Mouse (Mus musculus): ENCODE data around the gene Arg1. TPM values are rescaled to one million over a fixed set of nuclear protein-coding genes. Genes with fewer than 3 reads are reported as not detected.

Arg1 gene
- polyA plus RNA-seq, 1 experiment from 2014 or later: 47.5 TPM

DNA sequence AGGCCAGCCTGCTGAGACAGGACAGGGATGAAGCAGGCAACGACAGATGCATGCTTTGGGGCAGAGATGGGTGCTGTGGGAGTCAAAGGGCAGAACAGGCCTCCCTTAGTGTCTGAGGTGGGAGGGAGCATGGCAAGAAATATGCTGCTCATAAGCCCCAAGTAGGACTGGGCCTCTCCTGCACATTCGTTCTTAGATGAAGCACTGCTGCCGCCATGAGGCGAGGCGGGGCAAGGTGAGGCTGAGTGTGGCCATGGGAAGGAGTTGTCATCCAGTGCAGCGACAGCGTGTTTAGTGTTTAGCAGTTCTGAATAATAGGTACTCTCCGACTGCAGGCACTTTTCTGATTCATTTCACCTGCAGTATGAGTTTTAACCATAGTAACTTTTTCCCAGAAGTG, 31.4 kb downstream of the Arg1 start:
- Histone ChIP-seq H3K4me2 (no peak overlapping the region), H3K27me3 (replicated peaks) (no peaks in the 10 kb centered on the region), H3K9me3 (no peaks in the 10 kb centered on the region), H3K4me1 (no peaks in the 10 kb centered on the region), H3K9ac (no peak overlapping the region), H3K27ac (no peak overlapping the region), H3K36me3 (peaks cover 27% of the 10 kb centered on the region), H3K4me3 (replicated peaks) (no peak overlapping the region)
- no peak for ATAC-seq (ENCODE audit: insufficient read depth, low FRiP score, low read depth)
- 86% methylated on average over 8 of the region's 8 CpGs for WGBS

DNA sequence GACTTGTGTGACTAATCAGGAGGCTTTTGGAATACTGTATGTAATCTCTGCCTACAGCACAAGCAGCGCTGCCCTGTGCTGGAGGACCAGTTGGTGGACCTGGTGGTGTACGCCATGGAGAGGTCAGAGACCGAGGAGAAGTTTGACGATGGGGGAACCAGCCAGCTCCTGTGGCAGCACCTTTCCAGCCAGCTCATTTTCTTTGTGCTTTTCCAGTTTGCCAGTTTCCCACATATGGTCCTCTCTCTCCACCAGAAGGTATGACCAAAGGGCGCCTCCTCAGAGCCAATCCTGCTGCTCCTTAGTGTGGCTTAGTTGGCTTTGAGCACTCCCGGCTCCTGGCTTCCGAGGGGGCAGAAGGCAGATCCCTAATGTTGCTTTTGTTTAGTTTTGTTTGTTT, 38.9 kb downstream of the Arg1 start:
- H3K27me3 ChIP-seq (replicated peaks): no peaks in the 10 kb centered on the region
- H3K4me1 ChIP-seq: no peaks in the 10 kb centered on the region
- no peak overlapping the region for H3K4me2 ChIP-seq
- 92% methylated on average over 7 of the region's 7 CpGs for WGBS
- peaks cover 37% of the 10 kb centered on the region for H3K36me3 ChIP-seq
- ATAC-seq (ENCODE audit: insufficient read depth, low FRiP score, low read depth): no peak
- H3K9me3 ChIP-seq: no peaks in the 10 kb centered on the region
- H3K9ac ChIP-seq: no peak overlapping the region
- no peak overlapping the region for H3K4me3 ChIP-seq (replicated peaks)
- no peak overlapping the region for H3K27ac ChIP-seq

DNA sequence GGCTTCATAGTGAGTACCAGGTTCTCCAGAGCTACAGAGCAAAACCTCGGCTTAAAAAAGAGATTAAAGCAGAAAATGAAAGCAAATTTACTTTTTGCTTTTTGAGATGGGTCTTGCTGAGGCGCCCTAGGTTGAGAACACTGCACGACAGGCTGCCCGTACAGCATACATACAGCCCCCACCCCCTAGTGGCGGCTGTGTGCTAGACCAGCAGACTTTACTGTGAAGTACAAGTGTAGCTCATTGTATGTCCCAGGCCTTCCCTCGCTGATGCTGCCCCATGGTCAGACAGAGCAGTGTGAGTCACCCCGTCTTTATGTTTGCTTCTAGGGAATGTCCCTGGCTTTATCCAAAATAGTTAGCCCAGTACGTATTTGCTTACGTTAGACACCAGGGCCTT, 41.3 kb downstream of the Arg1 start:
- H3K27ac ChIP-seq: no peak overlapping the region
- no peak overlapping the region for H3K4me2 ChIP-seq
- no peak overlapping the region for H3K4me3 ChIP-seq (replicated peaks)
- H3K27me3 ChIP-seq (replicated peaks): no peaks in the 10 kb centered on the region
- H3K4me1 ChIP-seq: no peaks in the 10 kb centered on the region
- H3K9me3 ChIP-seq: no peaks in the 10 kb centered on the region
- no peak overlapping the region for H3K9ac ChIP-seq
- H3K36me3 ChIP-seq: peaks cover 43% of the 10 kb centered on the region
- 78% methylated on average over 9 of the region's 9 CpGs for WGBS
- no peak for ATAC-seq (ENCODE audit: insufficient read depth, low FRiP score, low read depth)

DNA sequence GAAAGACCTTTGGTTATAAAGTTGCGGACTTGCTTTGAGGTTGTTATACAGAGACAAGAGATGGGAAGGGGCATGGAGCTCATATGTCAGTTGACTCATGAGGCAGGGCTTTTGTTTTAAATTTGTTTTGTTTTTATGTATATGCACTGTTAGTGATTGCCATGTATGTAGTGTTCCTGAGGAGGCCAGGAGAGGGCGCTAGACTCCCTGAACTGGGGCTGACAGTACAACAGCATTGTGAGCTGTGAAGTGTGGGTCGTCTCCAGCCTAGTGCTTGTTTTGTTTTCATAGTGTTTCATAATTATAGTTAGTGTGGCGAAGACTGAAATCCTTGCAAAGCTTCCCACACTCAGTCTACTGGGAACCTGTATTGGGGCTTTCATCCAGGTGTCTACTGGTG, 53.7 kb downstream of the Arg1 start:
- Histone ChIP-seq H3K4me2 (no peak overlapping the region), H3K27me3 (replicated peaks) (no peaks in the 10 kb centered on the region), H3K9me3 (no peaks in the 10 kb centered on the region), H3K4me3 (replicated peaks) (no peak overlapping the region), H3K27ac (no peak overlapping the region), H3K36me3 (peaks cover 38% of the 10 kb centered on the region), H3K4me1 (no peaks in the 10 kb centered on the region), H3K9ac (no peak overlapping the region)
- WGBS: 80% methylated on average over 4 of the region's 4 CpGs
- no peak for ATAC-seq (ENCODE audit: insufficient read depth, low FRiP score, low read depth)

DNA sequence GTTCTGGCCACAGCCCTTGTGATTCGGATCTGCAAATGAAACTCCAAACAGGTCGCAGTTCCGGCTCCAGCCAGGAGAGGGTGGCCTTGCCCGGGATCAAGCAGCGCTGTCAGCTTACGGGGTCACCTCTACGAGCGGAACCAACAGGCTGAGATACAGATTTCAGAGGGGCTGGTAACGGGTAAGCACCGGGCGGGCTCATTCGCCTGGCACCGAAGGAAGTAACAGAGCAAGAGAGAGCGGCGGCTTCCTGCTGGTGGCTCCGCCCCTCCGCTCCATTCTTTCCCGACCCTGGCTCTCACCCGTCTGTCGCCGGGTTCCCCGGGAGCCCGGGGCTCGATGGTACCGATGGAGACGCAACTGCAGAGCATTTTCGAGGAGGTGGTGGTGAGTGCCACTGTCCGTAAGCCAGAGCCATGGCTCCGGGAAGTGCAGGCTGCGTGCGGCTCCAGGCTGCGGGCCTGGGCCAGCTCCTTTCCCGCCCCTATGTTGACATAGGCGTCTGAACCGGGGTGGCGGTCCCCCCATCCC, 57.5 kb downstream of the Arg1 start, which contains the start of gene Med23:
Med23 (plus strand) TSS at position 227 of the 531 bp plus-strand sequence.
- H3K27me3 ChIP-seq (replicated peaks): no peaks in the 10 kb centered on the region
- H3K36me3 ChIP-seq: peaks cover 12% of the 10 kb centered on the region; the same call in 1 of the 2 replicates
- H3K4me1 ChIP-seq: no peaks in the 10 kb centered on the region
- H3K27ac ChIP-seq: no peak within 1 kb of the TSS
- no peaks in the 10 kb centered on the region for H3K9me3 ChIP-seq
- ATAC-seq (ENCODE audit: insufficient read depth, low FRiP score, low read depth): peak; percentile 100
- under 1% methylated on average over 36 of the region's 36 CpGs for WGBS
- H3K9ac ChIP-seq: peak within 1 kb of the TSS; percentile 75
- peak within 1 kb of the TSS; percentile 86 for H3K4me3 ChIP-seq (replicated peaks)
- peak within 1 kb of the TSS; percentile 63 for H3K4me2 ChIP-seq

Small RNA genes within 50 kb of the gene (microRNA-seq; reads per million reads assigned to microRNA genes)
- gene Mir6905: not detected

Other genes with a start within 250 kb of the Arg1 start
- 6.1 and 6.8 TPM in 2 replicates for gene Enpp1, start 215.3 kb downstream of the Arg1 start, polyA plus RNA-seq (2015; fragmentation: Nextera tagmentation; extraction: Ambion mirVana)
- 6.9 and 9.5 TPM in 2 replicates for gene Enpp3, start 84.7 kb downstream of the Arg1 start, polyA plus RNA-seq (2015; fragmentation: Nextera tagmentation; extraction: Ambion mirVana)
- gene Med23, start 57.5 kb downstream of the Arg1 start, polyA plus RNA-seq (2015; fragmentation: Nextera tagmentation; extraction: Ambion mirVana): 15.0 and 18.2 TPM in 2 replicates

All from stomach, embryonic 15.5 days (tissue).